Mouse (Mus musculus): ENCODE data around the gene Cacna2d3.

DNA sequence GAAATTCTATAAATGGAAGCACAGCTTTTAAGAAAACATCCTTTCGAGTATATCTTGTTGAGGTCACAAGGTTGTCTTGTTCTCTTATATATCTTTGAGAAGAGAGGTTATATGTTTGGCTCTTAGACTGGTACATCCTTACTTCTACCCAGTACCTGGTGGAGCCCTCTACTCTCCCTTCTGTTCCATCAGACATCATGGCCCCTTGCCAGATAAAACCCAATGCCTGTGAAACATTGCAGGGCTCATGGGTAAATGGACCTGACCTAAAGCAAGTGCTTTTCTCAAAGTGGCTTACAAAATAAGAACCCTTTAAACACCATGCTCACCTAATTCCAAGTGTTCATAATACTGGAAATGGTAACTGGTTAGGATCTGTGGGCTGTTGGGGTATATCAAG, 660.2 kb downstream of the Cacna2d3 start:
- no peak for TF ChIP-seq CTCF (IDR thresholded peaks at IDR 0.05; ENCODE audit: control insufficient read depth, insufficient read depth, insufficient replicate concordance, low read depth, low read length)
- no peak for TF ChIP-seq POLR2A (IDR thresholded peaks at IDR 0.05; ENCODE audit: control insufficient read depth, low read depth, low read length)

Data from testis, adult 2 months (tissue).